Mouse (Mus musculus) T-cell, adult 2 months (primary cell): ENCODE measurements at regions not wholly inside any gene's neighbourhood (a gene's known extent, or its start where the extent isn't known, plus 50 kb on each side); places are given as distances from the start of the nearest gene placed in this dataset.

ENCODE experiments used
- DNase-seq: peaks from one replicate; pipeline ENCODE4 v3.0.0; 2022; ENCODE audit warnings: low spot score

- no peak for DNase-seq
Measured at GRCm38 (mm10) chr6:31109604-31110003, 150.7 kb upstream of the Klf14 start.

- no peak for DNase-seq
Measured at GRCm38 (mm10) chr6:31112293-31113077, 153.6 kb upstream of the Klf14 start.

GRCm38 (mm10) chr6:31113558-31114326 lies 154.9 kb upstream of the Klf14 start:
- DNase-seq: no peak

GRCm38 (mm10) chr6:31114336-31115335 lies 155.8 kb upstream of the Klf14 start:
- DNase-seq: peak; percentile 77

- DNase-seq: no peak
Measured at GRCm38 (mm10) chr6:31115566-31115965, 156.7 kb upstream of the Klf14 start.

- DNase-seq: no peak
Measured at GRCm38 (mm10) chr6:31116365-31116764, 157.5 kb upstream of the Klf14 start.

- no peak for DNase-seq
Measured at GRCm38 (mm10) chr6:31117666-31118065, 158.8 kb upstream of the Klf14 start.

- DNase-seq: no peak
Measured at GRCm38 (mm10) chr6:31121008-31121407, 162.1 kb upstream of the Klf14 start.

- no peak for DNase-seq
Measured at GRCm38 (mm10) chr6:31122895-31123294, 164.0 kb upstream of the Klf14 start.

- DNase-seq: no peak
Measured at GRCm38 (mm10) chr6:31123342-31123990, 164.6 kb upstream of the Klf14 start.

GRCm38 (mm10) chr6:31124076-31124475 lies 165.2 kb upstream of the Klf14 start:
- DNase-seq: no peak

- no peak for DNase-seq
Measured at GRCm38 (mm10) chr6:31124872-31125271, 166.0 kb upstream of the Klf14 start.

GRCm38 (mm10) chr6:31125328-31126118 lies 166.6 kb upstream of the Klf14 start:
- peak; percentile 71 for DNase-seq

- DNase-seq: peak; percentile 92
Measured at GRCm38 (mm10) chr6:31126131-31126871, 167.4 kb upstream of the Klf14 start.

GRCm38 (mm10) chr6:31129170-31129569 lies 170.3 kb upstream of the Klf14 start:
- DNase-seq: no peak

GRCm38 (mm10) chr6:31129987-31130386 lies 171.1 kb upstream of the Klf14 start:
- no peak for DNase-seq

GRCm38 (mm10) chr6:31130522-31130921 lies 171.6 kb upstream of the Klf14 start:
- DNase-seq: no peak

- no peak for DNase-seq
Measured at GRCm38 (mm10) chr6:31131716-31132115, 172.8 kb upstream of the Klf14 start.

- DNase-seq: no peak
Measured at GRCm38 (mm10) chr6:31132396-31133190, 173.7 kb upstream of the Klf14 start.
